Mouse (Mus musculus) CH12.LX (cell line): Measurements from ENCODE around the gene Lamtor3. TPM values are rescaled to one million over a fixed set of nuclear protein-coding genes. Genes with fewer than 3 reads are reported as not detected.

Experiments
- DNase-seq: peaks from one replicate; pipeline ENCODE4 v3.0.0-alpha.2; 2013; ENCODE audit errors: extremely low read depth
- H3K27ac ChIP-seq: 2 replicates; pipeline ENCODE4 v1.5.1; 2012; ENCODE audit warnings: low read depth, mild to moderate bottlenecking, control low read depth, moderate library complexity; ENCODE audit not compliant: insufficient read depth
- H3K27me3 ChIP-seq: replicated peaks from 2 replicates; pipeline ENCODE3; 2012; ENCODE audit warnings: inconsistent platforms
- H3K36me3 ChIP-seq, 2 experiments: replicated peaks in 1 of 2; 2 replicates each; pipeline versions ENCODE3 to v1.6.1; 2012; ENCODE audit warnings: inconsistent platforms in 1 of 2, low read length in 1 of 2, mild to moderate bottlenecking in 1 of 2, mixed read lengths in 1 of 2, moderate library complexity in 1 of 2; ENCODE audit not compliant: control insufficient read depth in 1 of 2, insufficient read depth in 1 of 2
- H3K4me1 ChIP-seq, 2 experiments: 2 replicates each; pipeline ENCODE4 v1.6.1; 2012; ENCODE audit warnings: inconsistent platforms in 1 of 2, moderate library complexity in 1 of 2; ENCODE audit not compliant: insufficient read depth in 2 of 2, control insufficient read depth in 1 of 2
- H3K4me2 ChIP-seq: 2 replicates; pipeline ENCODE4 v1.6.1; 2012; ENCODE audit warnings: low read depth, mild to moderate bottlenecking, control low read depth; ENCODE audit not compliant: poor library complexity, insufficient read depth, severe bottlenecking
- H3K4me3 ChIP-seq, 3 experiments: fragments of 150-350 bp in 1 of 3; sonication (generic) in 1 of 3; replicated peaks in 1 of 3; 2 replicates each; pipeline versions ENCODE3 to v1.5.1; 2011 to 2012; ENCODE audit warnings: low read depth in 2 of 3, low read length in 2 of 3, mild to moderate bottlenecking in 2 of 3, moderate library complexity in 2 of 3, control low read depth in 1 of 3, improper control_type of control experiment in 1 of 3, inconsistent platforms in 1 of 3, mixed read lengths in 1 of 3; ENCODE audit not compliant: poor library complexity in 1 of 3
- H3K79me2 ChIP-seq: replicated peaks from 2 replicates; pipeline ENCODE4 v1.6.1; 2012; ENCODE audit warnings: mild to moderate bottlenecking, moderate library complexity; ENCODE audit not compliant: control insufficient read depth, poor library complexity, insufficient read depth, severe bottlenecking; ENCODE audit errors: extremely low read depth
- H3K9ac ChIP-seq: 2 replicates; pipeline ENCODE4 v1.6.1; 2012; ENCODE audit warnings: low read depth, mild to moderate bottlenecking, control low read depth, moderate library complexity; ENCODE audit not compliant: insufficient read depth
- H3K9me3 ChIP-seq: replicated peaks from 2 replicates; pipeline ENCODE3; 2012; ENCODE audit warnings: low read length, inconsistent platforms, mixed read lengths
- IRF4 ChIP-seq: IDR thresholded peaks from 2 replicates; pipeline ENCODE4 v1.6.1; 2014; ENCODE audit warnings: low read depth, mild to moderate bottlenecking, inconsistent platforms, low read length, improper control_type of control experiment
- JUN ChIP-seq: IDR thresholded peaks from 2 replicates; pipeline ENCODE4 v1.6.1; 2011; ENCODE audit warnings: low read depth, mild to moderate bottlenecking, low read length, improper control_type of control experiment, moderate library complexity; ENCODE audit not compliant: insufficient read depth
- MXI1 ChIP-seq: IDR thresholded peaks from 2 replicates; pipeline ENCODE4 v1.6.1; 2011; ENCODE audit warnings: mild to moderate bottlenecking, low read depth, low read length, improper control_type of control experiment
- MYC ChIP-seq: IDR thresholded peaks from 2 replicates; pipeline ENCODE4 v1.6.1; 2011; ENCODE audit warnings: low read depth, mild to moderate bottlenecking, improper control_type of control experiment, low read length
- POLR2AphosphoS2 ChIP-seq: IDR thresholded peaks from 2 replicates; pipeline ENCODE4 v1.6.1; 2011; ENCODE audit warnings: low read depth, low read length, improper control_type of control experiment
- SIN3A ChIP-seq: IDR thresholded peaks from 2 replicates; pipeline ENCODE4 v1.6.1; 2012; ENCODE audit warnings: low read length, improper control_type of control experiment, inconsistent platforms
- SMC3 ChIP-seq: IDR thresholded peaks from 2 replicates; pipeline ENCODE4 v1.6.1; 2011; ENCODE audit warnings: low read depth, low read length, improper control_type of control experiment
- TCF12 ChIP-seq: IDR thresholded peaks from 2 replicates; pipeline ENCODE4 v1.6.1; 2014; ENCODE audit warnings: low read depth, mild to moderate bottlenecking, inconsistent platforms, low read length, improper control_type of control experiment
- UBTF ChIP-seq: IDR thresholded peaks from 2 replicates; pipeline ENCODE4 v1.6.1; 2012; ENCODE audit warnings: low read depth, mild to moderate bottlenecking, inconsistent platforms, low read length, improper control_type of control experiment, moderate library complexity
- USF1 ChIP-seq: IDR thresholded peaks from 2 replicates; pipeline ENCODE4 v1.6.1; 2014; ENCODE audit warnings: low read depth, mild to moderate bottlenecking, inconsistent platforms, low read length, improper control_type of control experiment
- USF2 ChIP-seq: conservative IDR thresholded peaks from 2 replicates; pipeline ENCODE4 v1.6.1; 2011; ENCODE audit warnings: low read depth, low read length, improper control_type of control experiment
- ZC3H11A ChIP-seq: IDR thresholded peaks from 2 replicates; pipeline ENCODE4 v1.6.1; 2012; ENCODE audit warnings: low read depth, mild to moderate bottlenecking, inconsistent platforms, low read length, improper control_type of control experiment
- ZKSCAN1 ChIP-seq: IDR thresholded peaks from 2 replicates; pipeline ENCODE4 v1.6.1; 2012; ENCODE audit warnings: low read depth, inconsistent platforms, low read length, improper control_type of control experiment, borderline replicate concordance
- dilution Hi-C: fragments of 300-500 bp; cut with MboI; formaldehyde crosslinking; loops from 2 replicates; pipeline ENCODE4 v1.14.3; 2020; ENCODE audit warnings: low sequenced_read_pairs; ENCODE audit not compliant: extremely low pct_unique_long_range_greater_than_20kb, extremely low pct_ligation_motif_present
- in situ Hi-C: fragments of 300-500 bp; cut with MboI; formaldehyde crosslinking; loops from 3 replicates; pipeline ENCODE4 v1.14.3; 2019; ENCODE audit warnings: low sequenced_read_pairs, low pct_ligation_motif_present, low pct_unique_long_range_greater_than_20kb, mixed read lengths
- polyA plus RNA-seq: library from polyadenylated mRNA; unstranded; fragments of >175 nt; gene quantifications from 2 replicates; pipeline ENCODE4 v1.2.1, GENCODE M21; 2012; ENCODE audit warnings: low read depth; ENCODE audit not compliant: insufficient read length
- total RNA-seq, 2 experiments: library from RNA; depleted of rRNA; stranded (reverse); fragments of 300-350 nt in 1 of 2; fragments of >200 nt in 1 of 2; gene quantifications; 2 replicates each; pipeline ENCODE4 v1.2.3; 2012 to 2014

Gene Lamtor3
- total and polyA plus RNA-seq, 3 experiments = 146 to 245 (median 147) TPM

DNA sequence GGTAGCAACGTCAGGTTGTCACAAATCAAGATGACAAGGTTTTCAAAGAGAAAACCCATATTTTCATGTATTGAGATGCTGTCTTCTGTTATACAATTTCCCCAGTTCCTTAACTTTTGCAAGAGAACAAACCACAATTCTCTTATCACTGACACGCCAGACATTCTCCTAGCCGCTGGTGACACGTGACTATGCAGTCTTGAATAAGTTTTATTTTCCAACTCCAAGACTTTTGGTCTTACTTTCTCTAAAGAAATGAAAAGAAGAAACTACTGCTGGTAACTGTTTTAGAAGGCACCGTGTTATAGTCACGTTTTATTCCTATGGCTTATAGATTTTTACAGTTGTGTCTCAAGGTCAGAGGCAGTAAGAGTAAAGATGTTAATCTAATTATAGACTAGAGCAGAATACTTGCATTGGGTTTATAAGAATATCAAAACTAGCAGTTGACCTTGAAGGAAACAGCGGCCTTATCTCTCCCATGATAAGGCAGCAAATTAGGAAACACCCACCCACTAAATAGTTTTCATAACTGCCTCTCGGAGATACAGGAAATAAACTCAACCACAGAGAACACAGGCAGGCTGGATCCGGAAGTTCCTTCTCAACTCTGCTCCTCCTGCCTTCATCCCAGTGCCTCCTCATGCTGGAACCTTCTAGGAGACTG, 50.6 kb downstream of the Lamtor3 start:
- Histone ChIP-seq H3K4me2 (no peak overlapping the region), H3K4me3 (no peak overlapping the region), H3K27ac (no peak overlapping the region), H3K36me3 (peaks cover 40 to 91% of the 10 kb centered on the region in 2 experiments), H3K9ac (no peak overlapping the region), H3K79me2 (peaks cover 85% of the 10 kb centered on the region), H3K27me3 (no peaks in the 10 kb centered on the region), H3K4me1 (peaks cover 46 to 89% of the 10 kb centered on the region in 2 experiments), H3K9me3 (peaks cover 9% of the 10 kb centered on the region)
- in situ Hi-C loops (loop anchor here (25.0 kb wide), 1 partner anchor 468 kb away; the partner anchor contains the start of gene Adh5), dilution Hi-C loops (no loop called here)
- DNase-seq = no peak
- no peak for TF ChIP-seq MXI1
- no peak for TF ChIP-seq SMC3
- no peak for TF ChIP-seq USF1
- TF ChIP-seq MYC = no peak
- no peak for TF ChIP-seq IRF4
- no peak for TF ChIP-seq POLR2AphosphoS2

DNA sequence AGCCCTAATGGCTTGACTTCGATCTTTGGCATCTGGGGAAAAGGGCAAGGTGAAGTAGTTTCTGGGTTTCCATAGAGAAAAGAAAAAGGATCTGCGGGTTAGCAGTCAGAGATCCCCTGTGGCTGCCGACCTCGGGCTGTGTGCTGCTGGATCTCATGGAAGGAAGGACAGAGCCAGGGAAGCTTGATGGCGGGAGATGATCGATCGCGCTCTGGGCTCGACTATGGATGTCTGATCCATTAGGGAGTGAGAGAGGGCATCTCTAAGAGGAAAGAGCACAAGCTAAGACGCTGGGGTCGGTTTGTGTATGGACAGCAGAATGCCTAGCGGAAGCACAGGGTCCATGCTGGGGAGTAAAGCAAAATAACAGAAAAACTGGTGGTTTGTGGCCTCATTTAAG, 51.6 kb downstream of the Lamtor3 start:
- TF ChIP-seq ZKSCAN1 (no peak), ZC3H11A (no peak), JUN (no peak), UBTF (no peak), SIN3A (no peak), TCF12 (no peak)
- peaks cover 87% of the 10 kb centered on the region for H3K79me2 ChIP-seq
- dilution Hi-C loops = no loop called here
- in situ Hi-C loops = loop anchor here (25.0 kb wide), 1 partner anchor 467 kb away; the partner anchor contains the start of gene Adh5
- peaks cover 46 to 92% of the 10 kb centered on the region in 2 experiments for H3K36me3 ChIP-seq
- no peak overlapping the region for H3K9ac ChIP-seq
- H3K27me3 ChIP-seq = no peaks in the 10 kb centered on the region
- no peak for DNase-seq
- H3K27ac ChIP-seq = no peak overlapping the region
- no peak overlapping the region for H3K4me2 ChIP-seq
- peaks cover 39 to 88% of the 10 kb centered on the region in 2 experiments for H3K4me1 ChIP-seq
- no peak overlapping the region for H3K4me3 ChIP-seq
- H3K9me3 ChIP-seq = peaks cover 9% of the 10 kb centered on the region

DNA sequence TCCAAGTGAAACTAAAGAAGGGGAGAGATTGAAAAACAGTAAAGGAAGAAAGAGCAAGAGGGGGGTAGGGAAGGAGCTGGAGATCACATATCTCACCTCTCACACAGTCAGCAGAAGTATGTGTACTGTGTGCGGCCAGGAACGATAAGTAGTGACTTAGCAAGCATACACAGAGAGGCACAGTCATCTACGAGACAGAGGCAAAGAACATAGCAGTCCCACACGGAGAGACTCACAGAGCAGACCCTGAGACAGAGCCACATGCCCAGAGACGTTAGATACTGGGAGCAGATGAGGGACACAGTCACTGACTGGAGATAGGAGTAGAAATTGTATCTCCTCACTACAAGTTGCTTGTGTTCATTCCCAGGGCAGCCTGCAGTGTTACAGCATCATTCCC, 53.9 kb downstream of the Lamtor3 start:
- peaks cover 22 to 80% of the 10 kb centered on the region in 2 experiments for H3K4me1 ChIP-seq

More for the DNA sequence above, 53.9 kb downstream of the Lamtor3 start:
- Histone ChIP-seq H3K9me3 (peaks cover 9% of the 10 kb centered on the region), H3K27me3 (no peaks in the 10 kb centered on the region), H3K4me2 (no peak overlapping the region), H3K4me3 (no peak overlapping the region), H3K79me2 (peaks cover 86% of the 10 kb centered on the region), H3K27ac (no peak overlapping the region), H3K9ac (no peak overlapping the region), H3K36me3 (peaks cover 51 to 90% of the 10 kb centered on the region in 2 experiments)
- no peak for TF ChIP-seq USF1
- TF ChIP-seq USF2 = no peak
- dilution Hi-C loops = no loop called here
- no peak for DNase-seq
- in situ Hi-C loops = loop anchor here (25.0 kb wide), 1 partner anchor 465 kb away; the partner anchor contains the start of gene Adh5
